Mouse (Mus musculus) hindbrain, embryonic 14.5 days (tissue): Measurements from ENCODE around the gene H2-Q2. TPM values are rescaled to one million over a fixed set of nuclear protein-coding genes. Genes with fewer than 3 reads are reported as not detected.
"Not testable (repeated sequence)": the region's sequence is repeated elsewhere in the genome, so short reads cannot be mapped to it uniquely, and the experiment has no call there.

Source experiments
- ATAC-seq: fragments of 200-750 bp; cut with Nextera tagmentation; 2 replicates; pipeline ENCODE4 v1.8.0; 2017; ENCODE audit warnings: moderate number of reproducible peaks, mild to moderate bottlenecking, moderate TSS enrichment, moderate library complexity; ENCODE audit not compliant: low FRiP score
- DNase-seq: peaks from one replicate; pipeline ENCODE4 v3.0.0-alpha.2; 2015; ENCODE audit warnings: low spot score
- H3K27ac ChIP-seq: fragments of 300-500 bp; sonication (generic); 2 replicates; pipeline ENCODE4 v1.5.1; 2014; ENCODE audit warnings: mild to moderate bottlenecking, moderate library complexity
- H3K27me3 ChIP-seq: fragments of 300-500 bp; sonication (generic); 2 replicates; pipeline ENCODE4 v1.6.1; 2014; ENCODE audit warnings: mild to moderate bottlenecking, low read length, mixed read lengths; ENCODE audit not compliant: control insufficient read depth, insufficient read depth
- H3K36me3 ChIP-seq: fragments of 300-500 bp; sonication (generic); replicated peaks from 2 replicates; pipeline ENCODE4 v1.6.1; 2014; ENCODE audit not compliant: control insufficient read depth, insufficient read depth
- H3K4me1 ChIP-seq: fragments of 300-500 bp; sonication (generic); replicated peaks from 2 replicates; pipeline ENCODE4 v1.6.1; 2014; ENCODE audit warnings: antibody characterized with exemption, low read length, mixed read lengths; ENCODE audit not compliant: control insufficient read depth, insufficient read depth
- H3K4me2 ChIP-seq: fragments of 300-500 bp; sonication (generic); replicated peaks from 2 replicates; pipeline ENCODE4 v1.6.1; 2014; ENCODE audit warnings: mild to moderate bottlenecking, moderate library complexity
- H3K4me3 ChIP-seq: fragments of 300-500 bp; sonication (generic); replicated peaks from 2 replicates; pipeline ENCODE4 v1.5.1; 2014; ENCODE audit warnings: mild to moderate bottlenecking, low read length
- H3K9ac ChIP-seq: fragments of 300-500 bp; sonication (generic); 2 replicates; pipeline ENCODE4 v1.6.1; 2014
- H3K9me3 ChIP-seq: fragments of 300-500 bp; sonication (generic); 2 replicates; pipeline ENCODE4 v1.6.1; 2016; ENCODE audit warnings: low read length; ENCODE audit not compliant: control insufficient read depth
- WGBS: fragments of 180-500 bp; shearing (Covaris S2); extraction: QIAGEN DNeasy Blood & Tissue Kit; methylation state at CpG from one replicate; pipeline ENCODE4 v1.1.7; 2014; 5-methylcytosine and 5-hydroxymethylcytosine counted together
- polyA plus RNA-seq: library from polyadenylated mRNA; unstranded; fragments of >200 nt; fragmentation: Nextera tagmentation; extraction: Ambion mirVana; gene quantifications from 2 replicates; pipeline ENCODE4 v1.2.1, GENCODE M21; 2014

Gene H2-Q2
- polyA plus RNA-seq, 1 experiment from 2014 or later = 3.1 TPM

DNA sequence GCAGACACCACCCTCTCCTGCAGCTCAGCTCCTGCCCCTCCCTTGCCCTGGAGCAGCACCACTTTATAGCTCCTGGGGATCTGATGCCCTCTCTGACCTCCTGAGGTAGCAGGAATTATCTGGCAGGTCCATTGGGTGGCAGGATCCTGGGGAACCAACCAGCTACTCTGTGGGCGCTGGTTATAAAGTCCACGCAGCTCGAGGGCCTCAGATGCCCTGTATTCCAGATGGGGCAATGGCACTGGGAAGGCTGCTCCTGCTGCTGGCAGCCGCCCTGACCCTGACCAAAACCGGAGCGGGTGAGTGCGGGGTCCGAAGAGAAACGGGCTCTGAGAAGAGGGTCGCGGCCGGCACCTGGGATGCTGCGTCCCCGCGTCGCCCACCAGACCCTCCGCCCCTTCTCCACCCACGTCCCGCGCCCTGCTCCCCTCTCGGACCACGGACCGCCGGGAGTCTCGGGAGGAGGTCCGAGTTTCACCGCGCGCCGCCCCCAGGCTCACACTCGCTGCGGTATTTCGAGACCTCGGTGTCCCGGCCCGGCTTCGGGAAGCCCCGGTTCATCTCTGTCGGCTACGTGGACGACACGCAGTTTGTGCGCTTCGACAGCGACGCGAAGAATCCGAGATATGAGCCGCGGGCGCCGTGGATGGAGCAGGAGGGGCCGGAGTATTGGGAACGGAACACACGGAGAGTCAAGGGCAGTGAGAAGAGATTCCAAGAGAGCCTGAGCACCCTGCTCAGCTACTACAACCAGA is 21.5 kb upstream of the H2-Q2 start, which contains the start of gene H2-Q1:
Gene H2-Q1 (plus strand): TSS at position 79 of the 755 bp plus-strand sequence.
- Histone ChIP-seq H3K9me3 (no peaks in the 10 kb centered on the region), H3K4me3 (peak within 1 kb of the TSS; percentile 33), H3K27me3 (peaks cover 45% of the 10 kb centered on the region), H3K4me2 (peak within 1 kb of the TSS; percentile 50), H3K9ac (peak within 1 kb of the TSS; percentile 40), H3K36me3 (no peaks in the 10 kb centered on the region), H3K27ac (no peak within 1 kb of the TSS), H3K4me1 (peaks cover 4% of the 10 kb centered on the region; the same call in 1 of the 2 replicates)
- no peak for DNase-seq
- ATAC-seq = no peak
- WGBS = 2% methylated on average over 55 of the region's 55 CpGs

DNA sequence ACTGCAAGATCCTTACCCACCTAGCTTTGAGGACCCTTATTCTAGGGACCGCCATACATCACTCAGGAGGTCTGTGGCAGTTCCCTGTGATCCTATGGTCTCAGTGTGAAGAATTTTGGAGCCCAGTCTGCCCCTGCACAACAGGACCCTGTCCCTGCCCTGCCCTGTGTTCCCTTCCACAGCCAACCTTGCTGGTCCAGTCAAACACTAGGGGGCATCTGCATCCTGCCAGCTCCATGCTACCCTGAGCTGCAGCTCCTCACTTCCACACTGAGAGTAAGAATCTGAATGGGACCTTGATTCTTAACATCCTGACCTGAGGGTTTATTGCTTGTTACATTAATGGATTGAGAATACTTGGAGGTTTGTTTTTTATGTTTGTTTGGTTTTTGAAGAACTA is 16.9 kb upstream of the H2-Q2 start:
- H3K36me3 ChIP-seq, H3K27ac ChIP-seq, ATAC-seq, H3K9me3 ChIP-seq, H3K4me3 ChIP-seq, H3K4me2 ChIP-seq, H3K4me1 ChIP-seq, DNase-seq, H3K9ac ChIP-seq: not testable (repeated sequence)
- WGBS = 87% methylated on average over 1 of the region's 1 CpGs
- H3K27me3 ChIP-seq = peaks cover 20% of the 10 kb centered on the region

DNA sequence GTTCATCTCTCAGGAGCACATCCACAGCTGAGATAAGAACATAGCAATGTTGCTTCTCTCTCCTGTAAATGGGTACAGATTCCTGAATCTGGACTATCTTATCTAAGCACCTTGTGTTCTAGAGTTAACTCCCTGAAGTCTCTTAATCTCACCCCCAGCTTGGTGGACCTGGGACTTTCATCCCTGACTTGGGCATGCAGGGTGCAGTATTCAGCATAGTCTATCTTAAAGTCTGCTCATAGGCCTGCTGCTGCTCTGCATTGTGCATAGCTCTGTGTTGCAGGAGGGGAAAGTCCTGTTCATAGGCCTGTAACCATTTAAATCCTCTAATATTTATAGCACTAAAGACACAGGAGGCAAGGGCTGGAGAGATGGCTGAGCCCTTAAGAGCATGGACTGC is 16.0 kb upstream of the H2-Q2 start:
- H3K27ac ChIP-seq, ATAC-seq, DNase-seq, H3K9ac ChIP-seq, H3K36me3 ChIP-seq, H3K4me3 ChIP-seq, H3K4me2 ChIP-seq, H3K9me3 ChIP-seq, H3K4me1 ChIP-seq: not testable (repeated sequence)
- H3K27me3 ChIP-seq = peaks cover 11% of the 10 kb centered on the region

DNA sequence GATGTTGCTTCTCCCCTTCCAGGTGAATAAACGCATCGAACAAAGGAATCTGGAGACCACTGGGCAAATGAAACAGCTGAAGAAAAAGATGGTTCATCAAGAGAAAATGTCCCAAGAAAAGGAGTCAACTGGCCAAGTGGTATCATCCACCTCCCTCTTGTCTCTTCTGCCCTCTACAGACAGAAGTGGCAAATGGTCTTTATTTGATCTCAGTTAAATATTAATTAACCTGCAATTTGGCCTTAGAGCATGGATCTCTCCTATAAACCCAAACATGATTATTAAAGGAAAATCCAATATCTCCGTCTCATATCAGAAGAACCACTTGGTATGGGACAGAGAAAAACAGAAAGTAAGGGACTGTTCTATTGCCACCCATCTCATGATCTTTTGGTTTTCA is 12.3 kb upstream of the H2-Q2 start:
- not testable (repeated sequence) for H3K4me2 ChIP-seq, H3K9me3 ChIP-seq
- 63% methylated on average over 3 of the region's 3 CpGs for WGBS

DNA sequence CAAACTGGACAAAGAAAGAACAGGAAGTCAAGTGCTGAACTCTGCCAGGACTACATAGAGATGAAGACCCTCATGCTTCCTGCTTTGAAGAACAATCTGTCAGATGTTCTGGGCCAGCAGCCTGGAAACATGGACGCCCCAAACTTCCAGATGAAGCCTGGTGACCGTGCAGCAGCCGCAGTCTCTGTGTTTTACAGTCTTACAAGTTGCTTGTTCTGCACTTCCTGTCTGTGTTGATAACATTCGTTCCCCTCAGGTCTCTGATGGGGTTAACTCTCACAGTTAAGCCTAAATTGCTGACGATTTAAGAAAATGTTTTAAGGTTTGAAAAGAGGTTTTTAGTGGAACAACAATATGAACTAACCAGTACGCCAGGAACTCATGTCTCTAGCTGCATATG is 10.5 kb upstream of the H2-Q2 start:
- H3K27me3 ChIP-seq, DNase-seq, H3K4me1 ChIP-seq, ATAC-seq, H3K36me3 ChIP-seq, H3K9me3 ChIP-seq, H3K27ac ChIP-seq, H3K9ac ChIP-seq, H3K4me3 ChIP-seq, H3K4me2 ChIP-seq: not testable (repeated sequence)
- 82% methylated on average over 6 of the region's 6 CpGs for WGBS

More for the DNA sequence above, 12.3 kb upstream of the H2-Q2 start:
- ATAC-seq, H3K36me3 ChIP-seq, H3K4me3 ChIP-seq, H3K9ac ChIP-seq, H3K27ac ChIP-seq, DNase-seq, H3K27me3 ChIP-seq, H3K4me1 ChIP-seq: not testable (repeated sequence)

DNA sequence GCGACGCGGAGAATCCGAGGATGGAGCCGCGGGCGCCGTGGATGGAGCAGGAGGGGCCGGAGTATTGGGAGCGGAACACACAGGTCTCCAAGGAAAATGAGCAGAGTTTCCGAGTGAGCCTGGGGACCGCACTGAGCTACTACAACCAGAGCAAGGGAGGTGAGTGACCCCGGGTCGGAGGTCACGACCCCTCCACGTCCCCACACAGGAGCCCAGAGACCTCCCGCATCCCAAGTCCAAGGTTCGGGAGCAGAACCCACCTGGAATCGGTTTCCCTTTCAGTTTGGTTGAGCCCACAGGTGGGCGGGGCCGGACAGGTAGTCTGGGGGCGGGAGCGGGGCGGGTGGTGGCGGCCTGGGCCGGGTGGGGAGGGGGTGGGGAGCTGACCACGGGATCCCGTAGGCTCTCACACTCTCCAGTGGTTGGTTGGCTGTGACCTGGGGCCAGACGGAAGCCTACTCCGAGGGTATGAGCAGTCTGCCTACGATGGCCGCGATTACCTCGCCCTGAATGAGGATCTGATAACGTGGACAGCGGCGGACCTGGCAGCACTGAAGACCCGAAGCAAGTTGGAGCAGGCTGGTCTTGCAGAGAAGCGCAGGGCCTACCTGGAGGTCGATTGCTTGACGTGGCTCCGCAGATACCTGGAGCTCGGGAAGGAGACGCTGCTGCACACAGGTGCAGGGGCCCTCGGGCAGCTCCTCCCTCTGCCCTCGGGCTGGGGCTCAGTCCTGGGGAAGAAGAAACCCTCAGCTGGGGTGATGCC is 852 bp downstream of the H2-Q2 start:
- no peak overlapping the region for H3K27ac ChIP-seq
- DNase-seq = no peak
- H3K4me1 ChIP-seq = peaks cover 9% of the 10 kb centered on the region; the same call in 1 of the 2 replicates
- peak overlapping the region; percentile 42 for H3K4me3 ChIP-seq
- no peaks in the 10 kb centered on the region for H3K36me3 ChIP-seq
- peak overlapping the region; percentile 85 for H3K4me2 ChIP-seq
- 4% methylated on average over 39 of the region's 46 CpGs for WGBS
- ATAC-seq = no peak
- H3K27me3 ChIP-seq = peaks cover 47% of the 10 kb centered on the region
- peak overlapping the region; percentile 58 for H3K9ac ChIP-seq
- H3K9me3 ChIP-seq = no peaks in the 10 kb centered on the region

DNA sequence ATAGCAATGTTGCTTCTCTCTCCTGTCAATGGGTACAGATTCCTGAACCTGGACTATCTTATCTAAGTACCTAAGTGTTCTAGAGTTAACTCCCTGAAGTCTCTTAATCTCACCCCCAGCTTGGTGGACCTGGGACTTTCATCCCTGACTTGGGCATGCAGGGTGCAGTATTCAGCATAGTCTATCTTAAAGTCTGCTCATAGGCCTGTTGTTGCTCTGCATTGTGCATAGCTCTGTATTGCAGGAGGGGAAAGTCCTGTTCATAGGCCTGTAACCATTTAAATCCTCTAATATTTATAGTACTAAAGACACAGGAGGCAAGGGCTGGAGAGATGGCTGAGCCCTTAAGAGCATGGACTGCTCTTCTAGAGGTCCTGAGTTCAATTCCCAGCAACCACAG is 5.6 kb downstream of the H2-Q2 start:
- not testable (repeated sequence) for H3K9ac ChIP-seq, H3K9me3 ChIP-seq, ATAC-seq, H3K36me3 ChIP-seq, DNase-seq, H3K4me1 ChIP-seq, H3K4me2 ChIP-seq, H3K4me3 ChIP-seq, H3K27ac ChIP-seq
- H3K27me3 ChIP-seq = peaks cover 18% of the 10 kb centered on the region

DNA sequence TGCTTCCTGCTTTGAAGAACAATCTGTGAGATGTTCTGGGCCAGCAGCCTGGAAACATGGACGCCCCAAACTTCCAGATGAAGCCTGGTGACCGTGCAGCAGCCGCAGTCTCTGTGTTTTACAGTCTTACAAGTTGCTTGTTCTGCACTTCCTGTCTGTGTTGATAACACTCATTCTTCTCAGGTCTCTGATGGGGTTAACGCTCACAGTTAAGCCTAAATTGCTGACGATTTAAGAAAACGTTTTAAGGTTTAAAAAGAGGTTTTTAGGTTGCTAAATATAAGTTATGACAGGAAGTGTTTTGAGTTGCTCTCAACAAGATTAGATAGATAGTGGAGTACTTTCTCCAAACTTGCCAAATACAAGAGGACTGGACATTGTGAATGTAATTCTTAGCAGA is 11.2 kb downstream of the H2-Q2 start:
- 80% methylated on average over 6 of the region's 6 CpGs for WGBS
- not testable (repeated sequence) for H3K4me1 ChIP-seq, H3K4me3 ChIP-seq, ATAC-seq, H3K9ac ChIP-seq, H3K27me3 ChIP-seq, H3K36me3 ChIP-seq, DNase-seq, H3K27ac ChIP-seq, H3K4me2 ChIP-seq, H3K9me3 ChIP-seq

DNA sequence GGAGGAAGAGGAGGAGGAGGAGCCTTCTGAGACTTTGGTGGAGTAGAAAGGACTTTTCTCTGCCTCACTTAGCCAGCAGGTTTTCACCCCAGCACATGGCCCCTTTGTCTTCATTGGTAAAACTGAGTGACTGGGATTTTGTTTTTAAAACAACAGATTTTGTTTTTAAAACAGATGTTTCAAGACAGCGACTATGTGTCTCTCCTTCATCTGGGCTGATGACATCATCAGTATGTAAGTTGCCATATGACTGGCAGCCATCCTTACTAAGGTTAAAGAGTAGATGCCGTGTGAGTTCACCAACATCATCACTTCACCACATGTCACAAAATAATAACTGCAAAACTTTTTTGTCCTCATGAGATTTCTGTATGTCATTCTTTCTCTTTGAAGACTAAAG is 12.0 kb downstream of the H2-Q2 start:
- ATAC-seq = no peak
- H3K36me3 ChIP-seq = no peaks in the 10 kb centered on the region
- 73% methylated on average over 2 of the region's 2 CpGs for WGBS

More for the DNA sequence above, 12.0 kb downstream of the H2-Q2 start:
- Histone ChIP-seq H3K4me2 (no peak overlapping the region), H3K4me3 (no peak overlapping the region), H3K9ac (no peak overlapping the region), H3K27ac (no peak overlapping the region), H3K4me1 (no peaks in the 10 kb centered on the region; the same call in 1 of the 2 replicates), H3K27me3 (peaks cover 6% of the 10 kb centered on the region), H3K9me3 (no peaks in the 10 kb centered on the region)
- no peak for DNase-seq
